Mouse (Mus musculus): ENCODE results near the gene Adam23. TPM values are rescaled to one million over a fixed set of nuclear protein-coding genes. Genes with fewer than 3 reads are reported as not detected.

Gene Adam23
- 8.8 and 12.6 TPM in 2 replicates for polyA plus RNA-seq (2016; fragmentation: Nextera tagmentation; extraction: Ambion mirVana)

GRCm38 (mm10) chr1:63445656-63446046 lies at the start of gene Adam23:
Adam23 (plus strand) TSS chr1:63445891.
- Histone ChIP-seq H3K27me3 (replicated peaks) (0 out of 2 replicates have a peak, but pooled peaks cover 3% of the 10 kb centered on the region), H3K4me3 (peak within 1 kb of the TSS; percentile 81), H3K36me3 (no peaks in the 10 kb centered on the region), H3K4me1 (peaks cover 8% of the 10 kb centered on the region), H3K9ac (peak within 1 kb of the TSS; percentile 89), H3K9me3 (no peaks in the 10 kb centered on the region), H3K4me2 (replicated peaks) (peak within 1 kb of the TSS; percentile 100), H3K27ac (0 out of 2 replicates have a peak within 1 kb of the TSS, but pooled peaks have one; percentile 16)
- WGBS: under 1% methylated on average over 41 of the region's 41 CpGs
- ATAC-seq (ENCODE audit: low FRiP score, low read depth): peak; percentile 88

- WGBS: 77% methylated on average over 5 of the region's 5 CpGs
- Histone ChIP-seq H3K27me3 (replicated peaks) (no peaks in the 10 kb centered on the region), H3K27ac (no peak overlapping the region), H3K9ac (no peak overlapping the region), H3K4me2 (replicated peaks) (no peak overlapping the region), H3K9me3 (no peaks in the 10 kb centered on the region), H3K4me3 (no peak overlapping the region), H3K4me1 (no peaks in the 10 kb centered on the region), H3K36me3 (no peaks in the 10 kb centered on the region)
- ATAC-seq (ENCODE audit: low FRiP score, low read depth): no peak
These were observed 44.6 kb upstream of the Adam23 start for GRCm38 (mm10) chr1:63401130-63401529.

- no peaks in the 10 kb centered on the region for H3K27me3 ChIP-seq (replicated peaks)
- no peaks in the 10 kb centered on the region for H3K36me3 ChIP-seq
- H3K4me1 ChIP-seq: no peaks in the 10 kb centered on the region
- no peak overlapping the region for H3K9ac ChIP-seq
- WGBS: 47% methylated on average over 4 of the region's 4 CpGs
- H3K4me2 ChIP-seq (replicated peaks): no peak overlapping the region
- H3K4me3 ChIP-seq: no peak overlapping the region
- H3K9me3 ChIP-seq: no peaks in the 10 kb centered on the region
- no peak overlapping the region for H3K27ac ChIP-seq
- no peak for ATAC-seq (ENCODE audit: low FRiP score, low read depth)
These were observed 42.1 kb upstream of the Adam23 start for GRCm38 (mm10) chr1:63403601-63404000.

GRCm38 (mm10) chr1:63408344-63408743 lies 37.3 kb upstream of the Adam23 start:
- H3K4me1 ChIP-seq: no peaks in the 10 kb centered on the region

GRCm38 (mm10) chr1:63418491-63418890 lies 27.2 kb upstream of the Adam23 start:
- H3K9ac ChIP-seq: no peak overlapping the region

More at GRCm38 (mm10) chr1:63408344-63408743, 37.3 kb upstream of the Adam23 start:
- Histone ChIP-seq H3K27ac (no peak overlapping the region), H3K9me3 (no peaks in the 10 kb centered on the region), H3K27me3 (replicated peaks) (no peaks in the 10 kb centered on the region), H3K4me2 (replicated peaks) (no peak overlapping the region), H3K36me3 (no peaks in the 10 kb centered on the region), H3K9ac (no peak overlapping the region), H3K4me3 (no peak overlapping the region)
- 77% methylated on average over 6 of the region's 6 CpGs for WGBS
- no peak for ATAC-seq (ENCODE audit: low FRiP score, low read depth)

GRCm38 (mm10) chr1:63430668-63431067 lies 15.0 kb upstream of the Adam23 start:
- H3K27me3 ChIP-seq (replicated peaks): no peaks in the 10 kb centered on the region
- H3K9ac ChIP-seq: no peak overlapping the region
- no peaks in the 10 kb centered on the region for H3K9me3 ChIP-seq
- ATAC-seq (ENCODE audit: low FRiP score, low read depth): no peak
- H3K4me3 ChIP-seq: no peak overlapping the region
- no peak overlapping the region for H3K27ac ChIP-seq
- H3K4me1 ChIP-seq: no peaks in the 10 kb centered on the region
- 82% methylated on average over 6 of the region's 6 CpGs for WGBS
- H3K4me2 ChIP-seq (replicated peaks): no peak overlapping the region
- no peaks in the 10 kb centered on the region for H3K36me3 ChIP-seq

More at GRCm38 (mm10) chr1:63418491-63418890, 27.2 kb upstream of the Adam23 start:
- H3K27ac ChIP-seq: no peak overlapping the region
- no peaks in the 10 kb centered on the region for H3K9me3 ChIP-seq
- no peaks in the 10 kb centered on the region for H3K27me3 ChIP-seq (replicated peaks)
- no peaks in the 10 kb centered on the region for H3K36me3 ChIP-seq
- 0 out of 2 replicates have a peak, but pooled peaks have one; percentile 53 for ATAC-seq (ENCODE audit: low FRiP score, low read depth)
- no peak overlapping the region for H3K4me2 ChIP-seq (replicated peaks)
- H3K4me1 ChIP-seq: no peaks in the 10 kb centered on the region
- 62% methylated on average over 8 of the region's 8 CpGs for WGBS
- H3K4me3 ChIP-seq: no peak overlapping the region

- WGBS: 89% methylated on average over 8 of the region's 8 CpGs
- no peak overlapping the region for H3K9ac ChIP-seq
- H3K4me3 ChIP-seq: no peak overlapping the region
- no peaks in the 10 kb centered on the region for H3K9me3 ChIP-seq
- H3K4me1 ChIP-seq: no peaks in the 10 kb centered on the region
- no peak overlapping the region for H3K27ac ChIP-seq
- ATAC-seq (ENCODE audit: low FRiP score, low read depth): no peak
- H3K4me2 ChIP-seq (replicated peaks): no peak overlapping the region
- no peaks in the 10 kb centered on the region for H3K36me3 ChIP-seq
- no peaks in the 10 kb centered on the region for H3K27me3 ChIP-seq (replicated peaks)
These were observed 14.5 kb upstream of the Adam23 start for GRCm38 (mm10) chr1:63431166-63431565.

GRCm38 (mm10) chr1:63431842-63432241 lies 13.8 kb upstream of the Adam23 start:
- H3K27me3 ChIP-seq (replicated peaks): no peaks in the 10 kb centered on the region
- H3K4me3 ChIP-seq: no peak overlapping the region
- H3K9me3 ChIP-seq: no peaks in the 10 kb centered on the region
- H3K36me3 ChIP-seq: no peaks in the 10 kb centered on the region
- H3K4me2 ChIP-seq (replicated peaks): no peak overlapping the region
- ATAC-seq (ENCODE audit: low FRiP score, low read depth): no peak
- no peaks in the 10 kb centered on the region for H3K4me1 ChIP-seq
- H3K27ac ChIP-seq: no peak overlapping the region
- WGBS: 51% methylated on average over 3 of the region's 3 CpGs
- H3K9ac ChIP-seq: no peak overlapping the region

- WGBS: 74% methylated on average over 7 of the region's 7 CpGs
- H3K9me3 ChIP-seq: no peaks in the 10 kb centered on the region
- no peaks in the 10 kb centered on the region for H3K27me3 ChIP-seq (replicated peaks)
- no peak overlapping the region for H3K9ac ChIP-seq
- no peak overlapping the region for H3K4me3 ChIP-seq
- no peak overlapping the region for H3K4me2 ChIP-seq (replicated peaks)
- H3K27ac ChIP-seq: no peak overlapping the region
- no peaks in the 10 kb centered on the region for H3K4me1 ChIP-seq
- H3K36me3 ChIP-seq: no peaks in the 10 kb centered on the region
- no peak for ATAC-seq (ENCODE audit: low FRiP score, low read depth)
These were observed 11.6 kb upstream of the Adam23 start for GRCm38 (mm10) chr1:63434052-63434451.

- WGBS: 67% methylated on average over 3 of the region's 3 CpGs
- Histone ChIP-seq H3K4me3 (no peak overlapping the region), H3K4me2 (replicated peaks) (no peak overlapping the region), H3K27ac (no peak overlapping the region), H3K9ac (no peak overlapping the region), H3K4me1 (no peaks in the 10 kb centered on the region), H3K36me3 (no peaks in the 10 kb centered on the region), H3K9me3 (no peaks in the 10 kb centered on the region), H3K27me3 (replicated peaks) (0 out of 2 replicates have a peak, but pooled peaks cover 2% of the 10 kb centered on the region)
- no peak for ATAC-seq (ENCODE audit: low FRiP score, low read depth)
These were observed 8.2 kb upstream of the Adam23 start for GRCm38 (mm10) chr1:63437529-63437928.

GRCm38 (mm10) chr1:63442186-63442585 lies 3.5 kb upstream of the Adam23 start:
- H3K9me3 ChIP-seq: no peaks in the 10 kb centered on the region
- H3K27ac ChIP-seq: no peak overlapping the region
- no peak for ATAC-seq (ENCODE audit: low FRiP score, low read depth)
- no peak overlapping the region for H3K4me2 ChIP-seq (replicated peaks)
- peaks cover 8% of the 10 kb centered on the region for H3K4me1 ChIP-seq
- H3K27me3 ChIP-seq (replicated peaks): 0 out of 2 replicates have a peak, but pooled peaks cover 5% of the 10 kb centered on the region
- no peak overlapping the region for H3K4me3 ChIP-seq
- no peak overlapping the region for H3K9ac ChIP-seq
- 64% methylated on average over 2 of the region's 2 CpGs for WGBS
- H3K36me3 ChIP-seq: no peaks in the 10 kb centered on the region

GRCm38 (mm10) chr1:63442616-63443015 lies 3.1 kb upstream of the Adam23 start:
- no peaks in the 10 kb centered on the region for H3K9me3 ChIP-seq
- WGBS: 76% methylated on average over 4 of the region's 4 CpGs
- peaks cover 8% of the 10 kb centered on the region for H3K4me1 ChIP-seq
- no peak overlapping the region for H3K4me2 ChIP-seq (replicated peaks)
- no peaks in the 10 kb centered on the region for H3K36me3 ChIP-seq
- 0 out of 2 replicates have a peak, but pooled peaks cover 5% of the 10 kb centered on the region for H3K27me3 ChIP-seq (replicated peaks)
- H3K9ac ChIP-seq: no peak overlapping the region
- no peak for ATAC-seq (ENCODE audit: low FRiP score, low read depth)
- no peak overlapping the region for H3K27ac ChIP-seq
- H3K4me3 ChIP-seq: no peak overlapping the region

GRCm38 (mm10) chr1:63445149-63445609 lies 512 bp upstream of the Adam23 start:
- H3K9ac ChIP-seq: peak overlapping the region; percentile 89
- H3K27me3 ChIP-seq (replicated peaks): 0 out of 2 replicates have a peak, but pooled peaks cover 3% of the 10 kb centered on the region
- peaks cover 8% of the 10 kb centered on the region for H3K4me1 ChIP-seq
- peak overlapping the region; percentile 81 for H3K4me3 ChIP-seq
- H3K36me3 ChIP-seq: no peaks in the 10 kb centered on the region
- peak overlapping the region; percentile 100 for H3K4me2 ChIP-seq (replicated peaks)
- H3K9me3 ChIP-seq: no peaks in the 10 kb centered on the region
- WGBS: 61% methylated on average over 10 of the region's 10 CpGs
- ATAC-seq (ENCODE audit: low FRiP score, low read depth): peak; percentile 38; the same call in 1 of the 2 replicates
- H3K27ac ChIP-seq: no peak overlapping the region

Measured in neural tube, embryonic 12.5 days (tissue).